22 mouse cellular contexts compared by ENCODE assay signal in the genomic region with DNA sequence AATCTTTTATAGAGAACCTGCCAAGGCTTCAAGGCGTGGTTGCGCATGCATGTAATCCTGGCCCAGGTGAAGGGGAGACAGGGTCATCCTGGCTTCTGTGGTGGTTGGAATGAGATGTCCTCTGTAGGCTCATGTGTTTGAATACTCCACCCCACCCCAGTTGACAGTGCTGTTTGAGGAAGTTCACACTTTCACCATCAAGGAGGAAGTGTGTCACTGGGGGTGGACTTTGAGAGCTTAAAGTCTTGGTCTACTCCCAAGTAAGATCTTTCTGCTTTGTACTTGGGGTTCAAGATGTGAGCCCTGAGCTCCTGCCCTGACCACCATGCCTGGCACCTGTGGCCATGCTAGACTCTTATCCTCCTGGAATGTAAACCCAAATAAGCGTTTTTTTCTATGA.
DNase-seq lines count a peak whose midpoint lies in the region; ATAC-seq and TF ChIP-seq lines count a peak whose summit lies in the region.
"Had no signal": no experiment of that assay in that cellular context is flagged by ENCODE, and none has a peak within 500 bp of the region (broad histone marks: within the 10 kb centered on the region; RNA-seq: fewer than 3 reads in every experiment).

No protein-coding gene starts in this region.

- no peak overlapping the region for H3K4me3 ChIP-seq in cerebellum, adult 2 months (replicated peaks; ENCODE audit: insufficient read depth, low read depth, low read length)
- H3K4me3 ChIP-seq: embryonic facial prominence, embryonic 10.5 days; forebrain, embryonic 15.5 days; hindbrain, embryonic 10.5 days; midbrain, embryonic 15.5 days had no signal

- no peak overlapping the region for H3K27ac ChIP-seq in cerebellum, adult 2 months (ENCODE audit: insufficient read depth, low read length)
- H3K27ac ChIP-seq: embryonic facial prominence, embryonic 10.5 days; forebrain, embryonic 15.5 days; hindbrain, embryonic 10.5 days; liver, embryonic 14.5 days; midbrain, embryonic 15.5 days had no signal

- ATAC-seq in common myeloid progenitor, adult 5-6 weeks (replicated peaks; ENCODE audit: low read depth, poor library complexity, severe bottlenecking), result peak; percentile 66
- ATAC-seq in megakaryocyte progenitor cell, adult 5-6 weeks (replicated peaks; ENCODE audit: poor library complexity), result peak; percentile 97
- no peak for ATAC-seq in inflammation-experienced regulatory T-cells, adult 6 months
- ATAC-seq: CD4-positive, CD25-positive, alpha-beta regulatory T cell, adult 4 months; forebrain, embryonic 15.5 days; hindbrain, embryonic 16.5 days; midbrain, embryonic 15.5 days; Patski had no signal

- 89% methylated on average over 3 of the region's 3 CpGs for WGBS in cerebellum, adult 2 months

- DNase-seq in 416B (ENCODE audit: low read depth) (peak; percentile 62), A20 (ENCODE audit: low read depth, low spot score) (peak; percentile 59)
- no peak for DNase-seq in cerebellum, adult 2 months
- no peak for DNase-seq in layer of hippocampus, postnatal 25 days (ENCODE audit: extremely low spot score in 1 of 2, low spot score in 1 of 2)
- DNase-seq in embryo, embryonic 10.5 days (ENCODE audit: low spot score), result no peak
- DNase-seq: cerebellum, adult 9-10 months; gastrocnemius, postnatal 10 days; heart, adult 11 months; kidney, adult 11 months; kidney, postnatal 4 days; thymus, postnatal 25 days had no signal

- TF ChIP-seq CTCF in cerebellum, adult 2 months (IDR thresholded peaks at IDR 0.05; ENCODE audit: borderline replicate concordance, insufficient read depth, low read depth, low read length), result no peak

- TF ChIP-seq POLR2A in cerebellum, adult 2 months (IDR thresholded peaks at IDR 0.05; ENCODE audit: borderline replicate concordance, insufficient read depth, low read length), result no peak

- H3K27me3 ChIP-seq in cerebellum, adult 2 months (ENCODE audit: control insufficient read depth, insufficient read depth, low read length), result no peaks in the 10 kb centered on the region
- H3K27me3 ChIP-seq: forebrain, embryonic 15.5 days; midbrain, embryonic 15.5 days; Patski had no signal

- H3K4me1 ChIP-seq in cerebellum, adult 2 months (ENCODE audit: control insufficient read depth, insufficient read depth, low read length), result no peaks in the 10 kb centered on the region; the same call in 1 of the 2 replicates
- H3K4me1 ChIP-seq: embryonic facial prominence, embryonic 10.5 days; forebrain, embryonic 15.5 days had no signal

Comparison
In these comparisons a context has a peak if more than half of its experiments do, and no peak if none do; other contexts are left out.
1. DNase-seq: peak in 416B (single experiment) and A20 (single experiment); none in cerebellum, adult 2 months (0 of 2), layer of hippocampus, postnatal 25 days (0 of 2) and embryo, embryonic 10.5 days (single experiment).